Mouse (Mus musculus) stomach, postnatal 0 days (tissue): ENCODE results near the gene Npr1. TPM values are rescaled to one million over a fixed set of nuclear protein-coding genes. Genes with fewer than 3 reads are reported as not detected.

ENCODE experiments used
- ATAC-seq: fragments of 200-750 bp; cut with Nextera tagmentation; 2 replicates; pipeline ENCODE4 v1.8.0; 2017; ENCODE audit not compliant: low FRiP score, low TSS enrichment
- DNase-seq: peaks from one replicate; pipeline ENCODE4 v3.0.0-alpha.2; 2016; ENCODE audit warnings: low spot score
- H3K27ac ChIP-seq: fragments of 300-500 bp; sonication (generic); replicated peaks from 2 replicates; pipeline ENCODE4 v1.5.1; 2014; ENCODE audit warnings: mild to moderate bottlenecking, control low read depth
- H3K27me3 ChIP-seq: fragments of 300-500 bp; sonication (generic); 2 replicates; pipeline ENCODE4 v1.6.1; 2014; ENCODE audit warnings: low read length; ENCODE audit not compliant: control insufficient read depth, insufficient read depth
- H3K36me3 ChIP-seq: fragments of 300-500 bp; sonication (generic); 2 replicates; pipeline ENCODE4 v1.6.1; 2014; ENCODE audit warnings: low read length, mixed read lengths; ENCODE audit not compliant: control insufficient read depth, insufficient read depth
- H3K4me1 ChIP-seq: fragments of 300-500 bp; sonication (generic); replicated peaks from 2 replicates; pipeline ENCODE4 v1.6.1; 2014; ENCODE audit warnings: antibody characterized with exemption; ENCODE audit not compliant: control insufficient read depth, insufficient read depth
- H3K4me2 ChIP-seq: fragments of 300-500 bp; sonication (generic); replicated peaks from 2 replicates; pipeline ENCODE4 v1.6.1; 2014; ENCODE audit warnings: low read depth, mild to moderate bottlenecking, control low read depth, moderate library complexity
- H3K4me3 ChIP-seq: fragments of 300-500 bp; sonication (generic); 2 replicates; pipeline ENCODE4 v1.5.1; 2014; ENCODE audit warnings: low read depth, low read length, control low read depth
- H3K9ac ChIP-seq: fragments of 300-500 bp; sonication (generic); 2 replicates; pipeline ENCODE4 v1.6.1; 2014; ENCODE audit warnings: mild to moderate bottlenecking, low read length, control low read depth, mixed read lengths
- H3K9me3 ChIP-seq: fragments of 300-500 bp; sonication (generic); 2 replicates; pipeline ENCODE4 v1.6.1; 2016; ENCODE audit warnings: low read length; ENCODE audit not compliant: control insufficient read depth
- CTCF ChIP-seq: IDR thresholded peaks from 2 replicates; pipeline ENCODE4 v1.5.1; 2016; ENCODE audit warnings: antibody characterized with exemption, low read depth, mild to moderate bottlenecking, moderate library complexity
- EP300 ChIP-seq: optimal IDR thresholded peaks from 2 replicates; pipeline ENCODE3; 2016; ENCODE audit warnings: antibody characterized with exemption
- WGBS: fragments of 180-500 bp; shearing (Covaris S2); extraction: QIAGEN DNeasy Blood & Tissue Kit; methylation state at CpG from one replicate; pipeline ENCODE4 v1.1.7; 2014; 5-methylcytosine and 5-hydroxymethylcytosine counted together
- polyA plus RNA-seq: library from polyadenylated mRNA; unstranded; fragments of >200 nt; fragmentation: Nextera tagmentation; extraction: Ambion mirVana; gene quantifications from 2 replicates; pipeline ENCODE4 v1.2.1, GENCODE M21; 2015

Gene Npr1
- polyA plus RNA-seq, 1 experiment from 2014 or later, result 3.0 TPM

DNA sequence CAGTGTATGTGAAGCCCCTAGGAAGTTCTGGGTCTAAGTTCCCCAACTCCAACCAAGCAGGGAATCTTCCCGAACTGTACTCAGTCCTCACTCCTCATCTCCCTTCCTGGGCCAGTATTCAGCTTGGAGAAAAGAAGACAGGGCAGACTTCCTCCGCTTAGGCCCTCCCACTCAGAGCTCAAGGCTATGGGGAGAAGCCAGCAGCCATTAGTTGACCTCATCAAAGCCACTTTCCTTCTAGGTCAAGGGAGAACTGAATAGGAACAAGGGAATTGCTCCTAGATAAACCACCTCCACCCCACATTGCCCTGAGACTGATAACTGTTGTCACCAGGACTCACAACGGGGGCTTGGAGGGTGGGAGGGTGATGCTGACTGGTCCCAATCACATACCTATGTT, 61.5 kb downstream of the Npr1 start:
- ATAC-seq (no peak), DNase-seq (no peak)
- H3K9me3 ChIP-seq, result no peaks in the 10 kb centered on the region
- H3K4me1 ChIP-seq, result no peaks in the 10 kb centered on the region
- H3K27me3 ChIP-seq, result no peaks in the 10 kb centered on the region
- H3K36me3 ChIP-seq, result peaks cover 66% of the 10 kb centered on the region
- 93% methylated on average over 3 of the region's 3 CpGs for WGBS
- no peak overlapping the region for H3K4me3 ChIP-seq
- TF ChIP-seq CTCF (no peak), EP300 (no peak)
- H3K4me2 ChIP-seq, result no peak overlapping the region
- no peak overlapping the region for H3K9ac ChIP-seq
- H3K27ac ChIP-seq, result no peak overlapping the region

DNA sequence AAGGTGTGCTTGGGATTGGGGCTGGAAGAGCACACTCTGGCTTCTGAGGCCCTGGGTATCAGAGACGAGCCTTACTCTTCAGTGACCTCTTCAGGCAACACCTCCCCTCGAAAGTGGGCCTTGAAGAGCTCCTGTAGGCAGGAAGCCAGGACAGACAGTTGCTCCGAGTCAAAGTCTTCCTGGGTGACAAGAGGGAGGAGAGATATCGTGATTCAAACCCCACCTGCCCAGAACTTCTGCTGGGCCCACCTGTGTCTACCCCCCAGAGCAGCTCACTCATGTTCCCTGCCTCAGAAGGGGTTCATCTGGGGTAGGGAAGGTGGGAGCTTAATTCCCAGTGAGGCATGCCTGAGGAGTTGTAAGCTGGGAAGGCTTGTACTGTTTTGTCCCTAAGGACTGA, 64.7 kb downstream of the Npr1 start:
- Histone ChIP-seq H3K9ac (no peak overlapping the region), H3K4me2 (no peak overlapping the region), H3K36me3 (peaks cover 50% of the 10 kb centered on the region), H3K9me3 (no peaks in the 10 kb centered on the region), H3K4me3 (no peak overlapping the region), H3K27me3 (no peaks in the 10 kb centered on the region), H3K4me1 (no peaks in the 10 kb centered on the region), H3K27ac (no peak overlapping the region)
- DNase-seq (no peak), ATAC-seq (no peak)
- TF ChIP-seq CTCF (no peak), EP300 (no peak)
- WGBS, result 69% methylated on average over 4 of the region's 4 CpGs

Other genes starting within 250 kb of the Npr1 start
- 131 TPM in 2 replicates for gene Jtb, start 234.3 kb downstream of the Npr1 start, polyA plus RNA-seq
- gene Creb3l4, start 222.4 kb downstream of the Npr1 start, polyA plus RNA-seq, result 41.9 TPM in 2 replicates
- gene Slc39a1, start 217.7 kb downstream of the Npr1 start, polyA plus RNA-seq, result 95.4 and 102 TPM in 2 replicates
- 8.9 and 11.8 TPM in 2 replicates for gene Crtc2, start 211.7 kb downstream of the Npr1 start, polyA plus RNA-seq
- 0.95 and 1.1 TPM in 2 replicates for gene Dennd4b, start 200.7 kb downstream of the Npr1 start, polyA plus RNA-seq
- gene Gatad2b, start 172.7 kb downstream of the Npr1 start, polyA plus RNA-seq, result 4.0 and 4.8 TPM in 2 replicates
- 4.7 and 5.3 TPM in 2 replicates for gene Slc27a3, start 75.9 kb downstream of the Npr1 start, polyA plus RNA-seq
- 9.2 and 9.7 TPM in 2 replicates for gene Ints3, start 32.2 kb downstream of the Npr1 start, polyA plus RNA-seq
- 55.9 and 57.6 TPM in 2 replicates for gene Ilf2, start 10.3 kb upstream of the Npr1 start, polyA plus RNA-seq
- gene Snapin, start 25.2 kb upstream of the Npr1 start, polyA plus RNA-seq, result 63.4 and 68.2 TPM in 2 replicates
- gene Chtop, start 43.6 kb upstream of the Npr1 start, polyA plus RNA-seq, result 72.2 and 74.2 TPM in 2 replicates
- 386 TPM in 2 replicates for gene S100a1, start 48.5 kb upstream of the Npr1 start, polyA plus RNA-seq
- 66.7 and 73.6 TPM in 2 replicates for gene S100a13, start 48.6 kb upstream of the Npr1 start, polyA plus RNA-seq
- gene S100a14, start 61.0 kb upstream of the Npr1 start, polyA plus RNA-seq, result 271 and 299 TPM in 2 replicates
- gene S100a16, start 71.4 kb upstream of the Npr1 start, polyA plus RNA-seq, result 559 and 590 TPM in 2 replicates
- gene S100a3, start 94.7 kb upstream of the Npr1 start, polyA plus RNA-seq, result 1.2 and 2.1 TPM in 2 replicates
- gene S100a2, start 124.4 kb upstream of the Npr1 start, polyA plus RNA-seq, result 0.65 and 1.2 TPM in 2 replicates
- not detected in 2 replicates for gene Gm42674, start 136.0 kb upstream of the Npr1 start, polyA plus RNA-seq
- gene S100a4, start 137.9 kb upstream of the Npr1 start, polyA plus RNA-seq, result 12.1 and 17.4 TPM in 2 replicates
- gene S100a5, start 142.7 kb upstream of the Npr1 start, polyA plus RNA-seq, result 9.6 and 10.5 TPM in 2 replicates
- 3,650 and 3,685 TPM in 2 replicates for gene S100a6, start 147.0 kb upstream of the Npr1 start, polyA plus RNA-seq
- 24.5 and 27.3 TPM in 2 replicates for gene S100a7a, start 188.2 kb upstream of the Npr1 start, polyA plus RNA-seq
- gene S100a8, start 203.1 kb upstream of the Npr1 start, polyA plus RNA-seq, result 14.4 and 18.3 TPM in 2 replicates
- 56.6 and 65.4 TPM in 2 replicates for gene S100a9, start 229.9 kb upstream of the Npr1 start, polyA plus RNA-seq